Mouse (Mus musculus): ENCODE results near the gene Tmem265. TPM values are rescaled to one million over a fixed set of nuclear protein-coding genes. Genes with fewer than 3 reads are reported as not detected.

The Tmem265 gene
- polyA plus RNA-seq (2012), result 1.3 and 2.0 TPM in 2 replicates

GRCm38 (mm10) chr7:127561340-127561858, at the start of gene Tmem265:
Tmem265 (plus strand) TSS chr7:127561390.

GRCm38 (mm10) chr7:127511808-127512230, 49.4 kb upstream of the Tmem265 start, which contains the start of gene Srcap:
Srcap (plus strand) TSS chr7:127511983.

GRCm38 (mm10) chr7:127519284-127519683, 41.9 kb upstream of the Tmem265 start, which contains the start of gene Gm42715:
Gm42715 (plus strand) TSS chr7:127519584.

GRCm38 (mm10) chr7:127572895-127573471, 11.8 kb downstream of the Tmem265 start, which contains the start of gene Phkg2:
Phkg2 (plus strand) TSS chr7:127573340.

GRCm38 (mm10) chr7:127588011-127588871, 27.1 kb downstream of the Tmem265 start, which contains the start of the genes Ccdc189 and Rnf40:
Ccdc189 (minus strand) TSS chr7:127588595.
Rnf40 (plus strand) TSS chr7:127588767.

GRCm38 (mm10) chr7:127614891-127615843, 54.0 kb downstream of the Tmem265 start, which contains the start of gene Zfp629:
Zfp629 (minus strand) TSS chr7:127615797.

Other genes starting within 250 kb of the Tmem265 start
- 29.2 and 33.9 TPM in 2 replicates for gene Zfp768, start 215.8 kb upstream of the Tmem265 start, polyA plus RNA-seq (2012)
- gene Zfp747, start 185.3 kb upstream of the Tmem265 start, polyA plus RNA-seq (2012), result 5.6 and 7.2 TPM in 2 replicates
- 0.43 and 0.74 TPM in 2 replicates for gene 9130019O22Rik, start 174.2 kb upstream of the Tmem265 start, polyA plus RNA-seq (2012)
- 8.6 and 11.3 TPM in 2 replicates for gene E430018J23Rik, start 167.8 kb upstream of the Tmem265 start, polyA plus RNA-seq (2012)
- gene Zfp764, start 154.6 kb upstream of the Tmem265 start, polyA plus RNA-seq (2012), result 1.5 and 1.8 TPM in 2 replicates
- 11.3 and 11.9 TPM in 2 replicates for gene Zfp688, start 139.3 kb upstream of the Tmem265 start, polyA plus RNA-seq (2012)
- 11.6 and 13.2 TPM in 2 replicates for gene Zfp689, start 112.2 kb upstream of the Tmem265 start, polyA plus RNA-seq (2012)
- 92.8 and 98.3 TPM in 2 replicates for gene Prr14, start 101.8 kb upstream of the Tmem265 start, polyA plus RNA-seq (2012)
- 625 and 719 TPM in 2 replicates for gene Fbrs, start 82.2 kb upstream of the Tmem265 start, polyA plus RNA-seq (2012)
- 35.3 and 51.2 TPM in 2 replicates for gene Srcap, start 49.4 kb upstream of the Tmem265 start, polyA plus RNA-seq (2012)
- 30.8 and 43.6 TPM in 2 replicates for gene Gm42715, start 41.8 kb upstream of the Tmem265 start, polyA plus RNA-seq (2012)
- 75.3 and 94.9 TPM in 2 replicates for gene Phkg2, start 11.9 kb downstream of the Tmem265 start, polyA plus RNA-seq (2012)
- 2.8 and 5.3 TPM in 2 replicates for gene Ccdc189, start 27.2 kb downstream of the Tmem265 start, polyA plus RNA-seq (2012)
- gene Rnf40, start 27.4 kb downstream of the Tmem265 start, polyA plus RNA-seq (2012), result 51.4 and 68.4 TPM in 2 replicates
- 22.5 and 24.1 TPM in 2 replicates for gene Zfp629, start 54.4 kb downstream of the Tmem265 start, polyA plus RNA-seq (2012)
- 698 and 704 TPM in 2 replicates for gene Bcl7c, start 147.5 kb downstream of the Tmem265 start, polyA plus RNA-seq (2012)
- 2.2 and 3.6 TPM in 2 replicates for gene Ctf1, start 151.3 kb downstream of the Tmem265 start, polyA plus RNA-seq (2012)
- not detected in 2 replicates for gene Ctf2, start 170.8 kb downstream of the Tmem265 start, polyA plus RNA-seq (2012)
- gene Fbxl19, start 183.2 kb downstream of the Tmem265 start, polyA plus RNA-seq (2012), result 85.5 and 100 TPM in 2 replicates
- gene Orai3, start 208.4 kb downstream of the Tmem265 start, polyA plus RNA-seq (2012), result 31.0 and 41.1 TPM in 2 replicates
- 84.7 and 110 TPM in 2 replicates for gene Setd1a, start 215.3 kb downstream of the Tmem265 start, polyA plus RNA-seq (2012)
- gene Gm49388, start 224.2 kb downstream of the Tmem265 start, polyA plus RNA-seq (2012), result 9.3 and 20.1 TPM in 2 replicates
- 21.4 and 28.9 TPM in 2 replicates for gene Hsd3b7, start 239.2 kb downstream of the Tmem265 start, polyA plus RNA-seq (2012)

All from megakaryocyte-erythroid progenitor cell, adult 5 weeks (primary cell).